Mouse (Mus musculus) cerebellum, postnatal 36 days (tissue): ENCODE results near the gene Dppa2.
A peak's percentile ranks its signal among the peaks of the same experiment; 100 is the strongest.

Experiments used
- DNase-seq, 2 experiments: peaks; one replicate each; pipeline ENCODE4 v3.0.0; 2021 to 2022; ENCODE audit warnings: mixed read lengths in 2 of 2

Gene Dppa2

GRCm38 (mm10) chr16:48344193-48344592 lies 40.5 kb downstream of the Dppa2 start:
- no peak for DNase-seq

DNA sequence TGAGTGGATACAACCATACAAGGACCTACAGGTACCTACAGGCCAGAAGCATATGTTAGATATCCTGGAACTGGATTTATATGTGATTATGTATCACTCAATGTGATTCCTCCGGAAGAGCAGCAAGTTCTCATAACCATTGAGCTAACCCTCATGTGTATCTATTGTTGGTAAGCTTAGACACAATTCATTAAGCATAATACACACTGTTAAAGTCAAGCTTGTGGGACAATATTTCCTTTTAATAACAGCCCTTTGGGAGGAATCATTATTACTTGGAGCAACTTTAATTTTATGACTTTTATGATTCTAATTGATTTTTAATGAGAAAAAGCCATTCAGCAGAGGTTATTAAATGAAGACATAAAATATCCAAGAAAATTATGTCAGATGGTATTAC lies 43.5 kb downstream of the Dppa2 start:
- DNase-seq: no peak

DNA sequence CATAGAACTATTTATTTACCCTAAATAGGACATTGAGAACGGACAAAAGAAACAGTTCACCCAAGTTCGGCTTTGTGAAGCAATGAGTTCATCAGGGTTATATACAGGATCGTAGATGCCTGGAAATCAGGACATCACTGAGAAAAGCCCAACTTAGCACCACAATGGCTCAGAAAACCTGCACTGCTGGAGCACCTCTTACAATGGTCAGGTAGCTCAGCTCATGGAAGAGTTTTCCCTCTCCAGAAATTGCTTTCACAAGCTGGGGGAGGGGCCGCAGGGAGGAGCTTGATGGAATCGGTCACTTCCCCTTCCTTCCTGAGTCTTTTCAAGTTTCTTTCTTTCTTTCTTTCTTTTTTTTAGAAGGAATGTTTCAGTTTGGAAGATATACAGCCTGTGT lies 52.0 kb downstream of the Dppa2 start:
- no peak for DNase-seq

GRCm38 (mm10) chr16:48356417-48356816 lies 52.7 kb downstream of the Dppa2 start:
- DNase-seq: no peak

DNA sequence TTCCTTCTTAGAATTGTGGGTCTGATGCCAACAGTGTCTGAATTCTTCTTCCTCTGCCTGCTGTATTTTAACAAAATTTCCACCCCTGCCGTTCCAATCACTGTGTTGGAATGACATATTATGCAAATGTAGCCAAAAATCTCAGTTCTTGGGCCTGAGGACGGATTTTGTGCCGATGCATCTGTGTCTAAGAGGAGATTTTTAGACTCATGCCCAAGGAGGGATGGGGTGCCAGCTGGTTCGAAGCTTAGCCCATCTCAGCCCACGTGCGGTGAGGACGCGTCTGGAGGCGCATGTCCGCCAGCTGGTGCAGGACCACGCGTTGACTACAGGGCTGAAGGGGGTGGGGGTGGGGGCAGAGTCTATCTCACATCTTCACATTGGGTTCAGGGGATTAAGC lies 57.2 kb downstream of the Dppa2 start:
- peak; percentile 53 to 69 for DNase-seq

DNA sequence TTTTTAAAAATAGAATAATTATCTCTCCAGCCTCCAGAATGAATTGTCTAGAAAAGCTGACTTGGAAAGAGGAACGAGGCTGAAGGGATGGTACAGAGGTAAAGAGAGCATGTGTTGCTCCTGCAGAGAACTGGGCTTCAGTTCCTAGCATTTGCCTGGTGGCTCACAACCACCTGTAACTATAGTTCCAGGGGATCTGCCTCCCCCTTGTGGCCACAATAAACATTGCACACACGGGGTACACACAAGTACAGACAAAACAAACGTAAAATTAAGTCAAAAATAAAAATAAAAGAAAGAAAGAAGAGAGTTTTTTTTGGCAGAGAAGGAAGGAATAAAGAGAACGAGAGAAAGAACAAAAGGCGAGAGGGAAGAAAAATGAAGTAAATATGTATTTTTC lies 63.1 kb downstream of the Dppa2 start:
- no peak for DNase-seq

DNA sequence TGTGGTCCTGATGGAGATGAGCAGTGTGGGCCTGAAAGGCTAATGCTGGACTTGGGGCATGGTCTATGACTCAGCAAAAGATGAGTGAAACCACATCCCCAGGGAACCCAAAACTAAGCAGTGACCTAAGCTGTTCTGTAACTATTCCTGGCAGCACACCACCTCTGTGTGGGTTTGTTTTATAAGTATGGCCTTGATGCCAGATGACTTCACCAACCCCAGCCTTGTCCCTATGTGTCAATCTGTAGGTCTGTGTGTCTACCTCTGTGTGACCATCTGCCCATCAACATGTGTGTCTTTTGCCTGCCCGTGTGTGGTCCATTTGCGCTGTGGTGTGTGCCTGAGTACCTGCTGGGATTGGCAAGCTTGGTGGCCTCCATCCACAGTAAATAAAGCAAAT lies 64.4 kb downstream of the Dppa2 start:
- DNase-seq: peak; percentile 52 to 56
